Mouse (Mus musculus): ENCODE measurements around the gene Trpc7.

The Trpc7 gene

GRCm38 (mm10) chr13:56746739-56747532, 148.9 kb downstream of the Trpc7 start:
- no peak for DNase-seq (ENCODE audit: low spot score)

- no peak for DNase-seq (ENCODE audit: low spot score)
Measured at GRCm38 (mm10) chr13:56742325-56742901, 153.4 kb downstream of the Trpc7 start.

GRCm38 (mm10) chr13:56741691-56742090, 154.1 kb downstream of the Trpc7 start:
- DNase-seq (ENCODE audit: low spot score), result no peak

GRCm38 (mm10) chr13:56740496-56740895, 155.3 kb downstream of the Trpc7 start:
- DNase-seq (ENCODE audit: low spot score), result no peak

DNA sequence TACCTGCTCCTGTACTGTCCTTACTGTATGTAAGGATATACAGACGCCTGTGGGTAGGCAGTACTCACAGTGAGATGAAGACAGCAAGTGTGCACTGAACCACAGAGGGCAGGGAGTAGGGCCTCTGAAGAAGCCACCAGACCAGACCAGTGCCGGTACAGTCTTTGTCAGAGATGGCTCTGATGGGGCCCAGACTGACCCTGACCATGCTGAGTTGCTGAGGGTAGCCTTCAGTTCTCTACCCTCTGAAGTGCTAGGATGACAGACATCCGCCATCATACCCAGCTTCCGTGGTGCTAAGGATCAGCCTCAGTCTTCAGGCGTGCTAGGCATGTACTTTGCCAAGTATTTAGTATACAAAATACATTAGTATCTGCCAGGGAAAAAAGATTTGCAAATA, 156.2 kb downstream of the Trpc7 start:
- no peak for DNase-seq (ENCODE audit: low spot score)

GRCm38 (mm10) chr13:56735212-56735875, 160.4 kb downstream of the Trpc7 start:
- DNase-seq (ENCODE audit: low spot score), result peak; percentile 19

GRCm38 (mm10) chr13:56734617-56735016, 161.2 kb downstream of the Trpc7 start:
- no peak for DNase-seq (ENCODE audit: low spot score)

GRCm38 (mm10) chr13:56729046-56729445, 166.7 kb downstream of the Trpc7 start:
- no peak for DNase-seq (ENCODE audit: low spot score)

- DNase-seq (ENCODE audit: low spot score), result no peak
Measured at GRCm38 (mm10) chr13:56726551-56726950, 169.2 kb downstream of the Trpc7 start.

All from c-Kit-positive CD71-positive TER-119-positive erythroid progenitor cells, embryonic 14.5 days (primary cell).